Mouse (Mus musculus) embryonic facial prominence, embryonic 12.5 days (tissue): ENCODE data around the gene Smad5. TPM values are rescaled to one million over a fixed set of nuclear protein-coding genes. Genes with fewer than 3 reads are reported as not detected.

Source experiments
- ATAC-seq: fragments of 200-750 bp; cut with Nextera tagmentation; 2 replicates; pipeline ENCODE4 v1.8.0; 2017; ENCODE audit not compliant: insufficient number of reproducible peaks, insufficient read depth, low FRiP score, low TSS enrichment
- H3K27ac ChIP-seq: fragments of 300-500 bp; sonication (generic); 2 replicates; pipeline ENCODE4 v1.5.1; 2016; ENCODE audit warnings: mild to moderate bottlenecking
- H3K27me3 ChIP-seq: fragments of 300-500 bp; sonication (generic); 2 replicates; pipeline ENCODE4 v1.6.1; 2016; ENCODE audit warnings: mild to moderate bottlenecking, moderate library complexity
- H3K36me3 ChIP-seq: fragments of 300-500 bp; sonication (generic); 2 replicates; pipeline ENCODE4 v1.6.1; 2016; ENCODE audit warnings: mild to moderate bottlenecking
- H3K4me1 ChIP-seq: fragments of 300-500 bp; sonication (generic); 2 replicates; pipeline ENCODE4 v1.6.1; 2016
- H3K4me2 ChIP-seq: fragments of 300-500 bp; sonication (generic); replicated peaks from 2 replicates; pipeline ENCODE4 v1.6.1; 2016; ENCODE audit warnings: mild to moderate bottlenecking, moderate library complexity
- H3K4me3 ChIP-seq: fragments of 300-500 bp; sonication (generic); 2 replicates; pipeline ENCODE4 v1.5.1; 2016; ENCODE audit warnings: mild to moderate bottlenecking
- H3K9ac ChIP-seq: fragments of 300-500 bp; sonication (generic); 2 replicates; pipeline ENCODE4 v1.6.1; 2016; ENCODE audit warnings: mild to moderate bottlenecking, moderate library complexity
- H3K9me3 ChIP-seq: fragments of 300-500 bp; sonication (generic); 2 replicates; pipeline ENCODE4 v1.6.1; 2016; ENCODE audit warnings: mild to moderate bottlenecking, moderate library complexity
- WGBS: fragments of 180-500 bp; shearing (Covaris S2); methylation state at CpG from one replicate; pipeline ENCODE4 v1.1.7; 2016; 5-methylcytosine and 5-hydroxymethylcytosine counted together
- polyA plus RNA-seq: library from polyadenylated mRNA; unstranded; fragments of >200 nt; fragmentation: Nextera tagmentation; extraction: Ambion mirVana; gene quantifications from 2 replicates; pipeline ENCODE4 v1.2.1, GENCODE M21; 2016

Gene Smad5
- polyA plus RNA-seq, 1 experiment from 2014 or later, result 46.0 TPM

DNA sequence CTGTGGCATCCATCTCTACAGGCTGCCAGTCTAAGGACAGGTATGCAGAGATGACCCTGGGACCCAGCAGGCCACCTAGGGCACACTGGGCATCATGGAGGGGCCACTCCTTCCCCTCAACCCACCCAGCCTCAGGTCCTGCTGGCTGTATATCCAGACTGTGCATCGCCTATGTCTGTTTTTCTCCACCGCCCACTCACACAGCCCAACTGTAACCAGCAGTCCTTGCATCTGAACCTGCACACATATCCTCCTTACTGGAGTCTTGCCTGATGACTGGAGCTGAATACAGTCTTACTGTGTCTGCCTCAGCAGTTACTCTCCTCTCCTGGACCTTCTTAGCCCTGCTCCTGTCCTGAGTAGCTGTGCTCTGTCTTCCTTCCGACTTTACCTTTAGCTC, 78.9 kb downstream of the Smad5 start:
- no peaks in the 10 kb centered on the region for H3K36me3 ChIP-seq
- H3K4me1 ChIP-seq, result peaks cover 5% of the 10 kb centered on the region; the same call in 1 of the 2 replicates
- no peak overlapping the region for H3K9ac ChIP-seq
- H3K9me3 ChIP-seq, result no peaks in the 10 kb centered on the region
- no peak overlapping the region for H3K4me3 ChIP-seq
- H3K27me3 ChIP-seq, result no peaks in the 10 kb centered on the region
- 91% methylated on average over 3 of the region's 3 CpGs for WGBS
- H3K27ac ChIP-seq, result no peak overlapping the region
- no peak overlapping the region for H3K4me2 ChIP-seq
- ATAC-seq, result no peak

- no peak overlapping the region for H3K9ac ChIP-seq
- no peaks in the 10 kb centered on the region for H3K27me3 ChIP-seq
- H3K4me3 ChIP-seq, result no peak overlapping the region
- H3K4me2 ChIP-seq, result no peak overlapping the region
- peaks cover 5% of the 10 kb centered on the region; the same call in 1 of the 2 replicates for H3K4me1 ChIP-seq
- H3K9me3 ChIP-seq, result no peaks in the 10 kb centered on the region
- WGBS, result 73% methylated on average over 1 of the region's 1 CpGs
- no peak overlapping the region for H3K27ac ChIP-seq
- no peak for ATAC-seq
- H3K36me3 ChIP-seq, result no peaks in the 10 kb centered on the region
Measured at GRCm38 (mm10) chr13:56782621-56783020, 79.8 kb downstream of the Smad5 start.

- H3K9me3 ChIP-seq, result no peaks in the 10 kb centered on the region
- H3K27ac ChIP-seq, result no peak overlapping the region
- peaks cover 17% of the 10 kb centered on the region; the same call in 1 of the 2 replicates for H3K4me1 ChIP-seq
- no peaks in the 10 kb centered on the region for H3K27me3 ChIP-seq
- 87% methylated on average over 3 of the region's 3 CpGs for WGBS
- ATAC-seq, result no peak
- H3K4me3 ChIP-seq, result no peak overlapping the region
- H3K4me2 ChIP-seq, result no peak overlapping the region
- H3K9ac ChIP-seq, result no peak overlapping the region
- H3K36me3 ChIP-seq, result no peaks in the 10 kb centered on the region
Measured at GRCm38 (mm10) chr13:56790683-56791082, 87.9 kb downstream of the Smad5 start.

Other genes starting within 250 kb of the Smad5 start
- gene Il9, start 220.8 kb upstream of the Smad5 start, polyA plus RNA-seq, result not detected in 2 replicates
- gene Fbxl21, start 180.5 kb upstream of the Smad5 start, polyA plus RNA-seq, result 2.8 and 3.4 TPM in 2 replicates
- not detected in 2 replicates for gene Lect2, start 154.5 kb upstream of the Smad5 start, polyA plus RNA-seq
- gene Tgfbi, start 93.5 kb upstream of the Smad5 start, polyA plus RNA-seq, result 120 and 121 TPM in 2 replicates
- 0.46 and 0.47 TPM in 2 replicates for gene Gm45623, start 50.8 kb downstream of the Smad5 start, polyA plus RNA-seq
- 0.10 and 0.12 TPM in 2 replicates for gene Trpc7, start 193.0 kb downstream of the Smad5 start, polyA plus RNA-seq